Mouse (Mus musculus) right cerebral cortex, adult 2 months (tissue): Measurements from ENCODE around the gene Hes3.

ENCODE experiments used
- DNase-seq, 2 experiments: peaks; one replicate each; pipeline ENCODE4 v3.0.0; 2021 to 2022; ENCODE audit warnings: low spot score in 2 of 2

The Hes3 gene

DNA sequence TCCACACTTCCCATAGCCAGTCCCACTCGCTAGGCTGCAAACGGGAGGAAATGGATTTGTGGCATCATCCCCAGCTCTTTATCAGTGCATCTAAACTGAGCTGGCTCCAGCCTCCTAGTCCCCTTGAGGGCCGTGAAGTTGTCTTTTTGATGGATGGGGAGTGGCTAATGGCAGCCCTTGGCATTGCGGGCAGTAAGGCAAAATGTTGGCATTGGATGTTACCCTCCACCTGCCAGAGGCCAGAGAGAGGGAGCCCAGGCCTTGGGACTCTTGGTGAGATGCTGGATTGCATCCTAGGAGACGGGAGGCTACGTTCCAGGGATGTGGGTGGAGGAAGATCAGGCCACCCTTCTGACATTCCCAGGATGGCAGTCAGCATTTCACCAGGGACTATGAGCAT, 14.5 kb upstream of the Hes3 start:
- DNase-seq: no peak

DNA sequence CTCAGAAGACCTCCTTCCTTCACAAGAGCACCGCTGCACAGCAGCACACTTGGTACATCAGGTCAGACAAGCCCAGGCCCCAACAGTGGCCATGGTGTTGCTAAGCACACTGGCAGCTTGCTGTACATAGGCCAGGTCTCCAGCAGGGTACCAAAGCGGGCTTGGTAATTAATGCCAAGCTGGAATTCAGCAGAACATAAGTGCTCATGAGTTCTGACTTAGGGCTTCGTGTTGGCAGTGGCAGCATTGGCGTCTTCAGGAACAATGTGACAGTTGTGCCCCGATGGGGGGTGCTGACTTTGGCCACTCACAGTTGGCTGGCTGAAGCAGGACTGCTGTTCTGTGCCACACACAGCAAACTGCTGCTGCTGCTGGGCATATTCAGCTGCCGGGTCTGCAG, 13.2 kb upstream of the Hes3 start:
- DNase-seq: no peak

DNA sequence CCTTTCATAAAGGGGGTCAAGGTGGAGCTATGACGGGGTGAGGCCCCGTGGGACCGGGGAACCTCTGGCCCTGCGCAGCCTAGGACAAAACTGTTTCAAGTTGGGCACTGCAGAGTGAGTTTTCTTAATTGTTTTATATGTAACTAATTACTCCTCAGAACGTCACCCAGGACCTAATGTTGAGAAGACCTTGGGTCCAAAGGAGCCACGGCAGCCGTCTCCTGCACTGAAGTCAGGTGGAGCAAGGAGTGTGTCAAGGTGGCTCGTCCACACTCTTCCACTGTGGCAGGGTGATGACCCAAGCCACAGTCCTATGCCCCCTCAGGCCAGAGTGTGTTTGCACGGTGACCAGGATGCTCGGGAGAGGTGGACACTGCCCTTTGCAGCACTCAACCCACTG, 11.7 kb upstream of the Hes3 start:
- no peak for DNase-seq

DNA sequence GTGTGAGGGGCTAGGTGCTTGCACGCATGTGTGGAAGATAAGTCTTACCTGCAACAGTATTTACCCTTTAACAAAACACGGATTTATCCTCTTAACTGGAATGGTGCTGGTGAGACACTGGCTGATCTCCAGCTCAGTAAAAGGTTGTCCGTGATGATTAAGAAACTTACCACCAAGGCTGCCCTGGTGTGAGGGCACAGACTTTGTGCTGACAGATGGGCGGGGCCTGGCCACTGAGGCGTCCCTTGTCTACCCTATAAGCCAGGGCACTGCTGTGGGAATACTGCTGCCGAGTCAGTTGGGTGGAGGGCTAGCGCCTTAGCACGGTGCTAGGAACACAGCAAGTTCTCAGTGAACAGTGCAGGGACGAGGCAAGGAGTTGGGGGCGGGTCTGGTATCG, 10.6 kb upstream of the Hes3 start:
- no peak for DNase-seq

DNA sequence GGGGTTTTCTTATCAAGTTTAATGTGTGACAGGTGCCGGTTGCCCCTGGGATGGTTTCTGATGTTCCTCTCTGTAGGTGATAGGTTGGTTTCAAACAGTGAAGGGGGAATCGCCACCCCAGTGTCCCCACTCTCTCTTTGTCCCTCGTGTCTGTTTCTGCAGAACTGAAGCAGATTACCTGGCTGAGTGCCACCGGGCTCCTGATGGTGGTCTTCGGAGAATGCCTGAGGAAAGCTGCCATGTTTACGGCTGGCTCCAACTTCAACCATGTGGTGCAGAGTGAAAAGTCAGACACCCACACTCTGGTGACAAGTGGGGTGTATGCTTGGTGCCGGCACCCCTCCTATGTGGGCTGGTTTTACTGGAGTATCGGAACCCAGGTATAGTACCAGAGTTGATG, 8.9 kb upstream of the Hes3 start:
- no peak for DNase-seq

DNA sequence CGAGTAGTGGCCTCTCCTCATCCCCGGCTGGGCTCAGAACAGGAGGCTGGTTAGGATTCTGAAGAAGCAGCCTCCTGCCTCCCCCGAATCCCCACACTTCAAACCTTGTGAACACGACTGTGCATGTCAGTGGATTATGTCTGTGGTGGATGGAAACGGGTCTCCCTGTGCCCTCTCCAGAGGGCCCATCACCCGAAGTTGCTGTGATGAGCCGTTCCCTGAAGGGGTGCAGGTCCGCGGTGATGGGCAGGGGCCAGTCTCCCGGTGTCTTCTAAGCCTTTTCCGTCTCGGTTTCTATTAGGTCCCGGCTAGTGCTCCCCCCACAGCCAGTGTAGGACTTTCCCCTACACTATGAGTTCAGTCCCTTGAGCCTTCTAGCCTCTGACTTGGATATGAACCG, 7.4 kb upstream of the Hes3 start:
- DNase-seq: no peak

DNA sequence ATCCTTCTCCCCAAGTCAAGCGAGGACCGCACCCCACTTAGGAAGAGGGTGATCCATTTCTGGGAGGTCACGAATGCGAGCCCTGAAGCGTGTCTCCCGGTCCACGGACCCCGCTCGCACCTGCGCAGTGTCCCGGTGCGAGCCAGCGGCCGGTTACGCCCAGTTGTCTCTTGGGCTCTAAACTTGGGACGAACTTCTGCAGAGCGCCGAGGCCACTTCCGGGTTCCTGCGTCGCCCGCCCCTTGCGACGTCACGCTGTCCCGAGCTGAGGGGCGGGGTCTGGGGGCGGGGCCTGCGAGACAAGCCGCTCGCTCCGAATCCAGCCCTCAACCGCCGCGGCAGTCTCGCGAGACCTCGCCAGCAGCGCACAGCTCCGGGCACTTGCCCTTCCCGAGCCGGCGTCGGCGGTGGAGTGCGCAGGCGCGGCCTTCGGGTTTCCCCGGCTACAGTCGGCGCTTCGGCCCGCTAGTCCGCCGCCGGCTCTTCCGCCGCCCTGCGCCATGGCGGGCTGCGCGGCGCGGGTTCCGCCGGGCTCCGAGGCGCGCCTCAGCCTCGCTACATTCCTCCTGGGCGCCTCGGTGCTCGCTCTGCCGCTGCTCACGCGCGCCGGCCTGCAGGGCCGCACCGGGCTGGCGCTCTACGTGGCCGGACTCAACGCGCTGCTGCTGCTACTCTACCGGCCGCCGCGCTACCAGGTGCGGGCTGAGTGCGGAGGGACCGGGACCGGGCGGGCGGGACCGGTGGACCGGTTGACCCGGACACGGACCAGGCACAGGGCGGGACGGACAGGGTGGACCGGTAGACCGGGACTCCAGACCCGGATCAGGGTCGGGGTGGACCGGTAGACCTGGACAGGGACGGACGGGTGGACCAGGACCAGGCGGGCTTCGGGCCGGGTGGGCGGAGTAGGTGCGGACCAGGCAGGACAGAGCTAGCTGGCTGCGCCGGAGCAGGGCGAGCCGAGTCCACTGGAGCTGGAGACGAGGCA, 5.7 kb upstream of the Hes3 start, which contains the start of gene Icmt:
TSS of gene Icmt (plus strand) at position 354 of the 988 bp plus-strand sequence.
- peak; percentile 98 to 99 for DNase-seq

DNA sequence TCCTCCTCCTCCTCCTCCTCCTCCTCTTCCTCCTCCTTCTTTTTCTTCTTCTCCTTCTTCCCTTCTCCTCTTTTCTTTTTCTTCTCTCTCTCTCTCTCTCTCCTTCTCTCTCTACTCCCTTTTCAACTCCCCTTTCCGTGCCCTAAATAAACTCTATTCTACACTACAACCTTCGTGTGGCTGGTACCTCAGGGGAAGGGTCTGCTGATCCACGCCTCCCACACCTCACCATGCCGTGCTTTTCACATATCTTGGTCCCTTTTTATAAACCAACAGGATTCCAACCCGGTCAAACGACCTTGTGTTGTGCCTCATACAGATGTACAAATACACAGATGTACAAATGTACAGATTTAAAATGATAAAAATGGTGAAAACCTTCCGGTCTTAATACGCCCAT, 4.9 kb upstream of the Hes3 start:
- DNase-seq: no peak

DNA sequence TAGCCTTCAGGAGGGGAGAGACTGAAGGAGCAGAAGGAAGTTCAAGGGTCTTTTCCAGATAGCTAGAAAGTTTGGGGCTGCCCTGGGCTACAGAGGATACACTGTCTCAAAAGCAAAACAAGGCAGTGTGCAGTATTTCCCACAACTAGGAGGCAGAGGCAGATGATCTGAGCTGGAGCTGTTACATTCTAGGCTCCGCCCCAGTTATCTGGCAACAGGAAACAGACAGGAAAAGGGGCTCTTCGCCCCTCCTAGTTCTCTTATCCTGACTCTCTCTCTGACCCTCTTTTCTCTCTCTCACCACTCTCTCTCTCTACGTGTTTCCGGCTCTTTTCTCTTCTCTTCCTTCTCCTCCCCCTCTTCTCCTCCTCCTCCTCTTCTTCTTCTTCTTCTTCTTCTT, 4.5 kb upstream of the Hes3 start:
- DNase-seq: no peak

DNA sequence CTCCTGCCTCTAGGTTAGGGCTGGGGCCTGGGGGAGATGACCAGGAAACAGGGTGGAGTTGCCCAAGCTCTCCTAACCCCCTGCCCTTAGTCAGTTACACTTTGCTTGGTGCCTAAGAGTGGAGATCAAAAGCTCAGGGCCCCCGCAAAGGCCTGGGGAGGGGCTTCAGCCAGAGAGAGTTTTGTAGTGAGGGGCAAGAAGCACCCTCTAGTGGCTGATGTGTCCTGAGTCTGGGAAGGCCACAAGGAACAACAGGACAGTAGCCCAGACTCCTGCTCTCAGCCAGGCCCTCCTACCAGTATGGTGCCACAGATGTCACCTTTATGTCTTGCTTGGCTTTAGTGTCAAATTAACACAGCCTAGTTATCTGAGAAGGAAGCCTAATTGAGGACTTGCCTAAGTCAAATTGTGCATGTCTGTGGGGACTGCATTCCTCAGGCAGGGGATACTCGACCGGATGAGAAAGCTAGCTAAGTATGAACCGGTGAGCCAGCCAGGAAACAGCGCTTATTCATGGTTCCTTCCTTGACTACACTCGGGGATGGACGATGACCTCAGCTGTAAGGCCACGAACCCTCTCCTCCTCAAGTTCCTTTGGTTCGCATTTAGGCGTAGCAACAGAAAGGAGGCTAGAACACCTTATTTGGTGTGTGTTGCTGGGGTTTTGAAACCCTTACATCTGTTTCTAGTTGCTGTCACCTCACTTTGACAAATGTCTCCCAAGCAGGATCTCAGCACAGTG, 2.9 kb upstream of the Hes3 start:
- no peak for DNase-seq

DNA sequence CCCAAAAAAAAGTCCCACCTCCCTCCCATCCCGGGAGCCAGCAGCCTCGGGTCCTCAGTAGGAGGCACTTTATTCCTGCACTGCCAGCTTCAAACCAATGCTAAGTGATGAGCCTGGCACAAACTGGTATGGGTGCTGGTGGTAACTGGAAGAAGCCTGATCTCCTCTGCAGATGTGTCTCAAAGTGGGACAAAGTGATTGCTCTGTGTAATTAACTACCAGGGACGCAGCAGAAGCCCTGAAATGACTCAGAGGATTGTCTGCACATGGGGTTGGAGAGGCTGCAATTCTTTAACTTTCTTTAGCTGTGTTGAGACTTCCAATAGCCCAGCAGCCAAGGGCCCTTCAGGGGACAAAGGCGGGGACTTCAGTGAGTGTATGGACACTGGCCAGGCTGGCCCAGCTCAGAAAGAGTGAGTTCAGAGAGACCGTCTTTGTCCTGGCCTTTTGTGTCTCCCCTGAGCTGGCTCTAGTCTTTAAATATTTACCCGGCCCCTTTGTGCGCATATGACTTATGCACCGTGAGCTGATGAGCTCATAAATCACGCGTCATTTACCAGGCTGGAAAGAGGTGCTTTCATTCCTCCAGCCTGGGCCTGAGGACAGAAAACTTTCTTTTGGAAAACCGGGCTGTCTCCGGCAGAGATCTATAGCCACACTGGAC, 772 bp upstream of the Hes3 start:
- no peak for DNase-seq

DNA sequence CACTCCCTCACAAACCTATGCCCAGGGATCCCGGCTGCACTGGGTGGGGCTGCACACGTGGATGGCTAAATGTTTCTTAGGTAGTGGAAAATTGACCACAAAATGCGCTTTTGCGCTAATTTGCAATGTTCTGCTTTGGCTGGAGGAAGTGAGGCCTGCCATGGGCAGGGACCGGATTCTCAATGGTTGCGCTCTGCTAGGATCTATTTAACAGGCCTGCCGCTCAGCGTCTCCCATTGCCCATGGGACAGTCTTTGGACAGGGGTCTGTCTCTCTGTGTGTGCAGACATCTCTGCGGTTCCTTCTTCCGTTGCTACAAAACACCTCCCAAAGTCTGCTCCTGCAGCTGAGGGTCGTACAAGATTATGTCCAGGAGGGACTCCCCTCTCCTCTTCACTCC, 471 bp downstream of the Hes3 start:
- no peak for DNase-seq

DNA sequence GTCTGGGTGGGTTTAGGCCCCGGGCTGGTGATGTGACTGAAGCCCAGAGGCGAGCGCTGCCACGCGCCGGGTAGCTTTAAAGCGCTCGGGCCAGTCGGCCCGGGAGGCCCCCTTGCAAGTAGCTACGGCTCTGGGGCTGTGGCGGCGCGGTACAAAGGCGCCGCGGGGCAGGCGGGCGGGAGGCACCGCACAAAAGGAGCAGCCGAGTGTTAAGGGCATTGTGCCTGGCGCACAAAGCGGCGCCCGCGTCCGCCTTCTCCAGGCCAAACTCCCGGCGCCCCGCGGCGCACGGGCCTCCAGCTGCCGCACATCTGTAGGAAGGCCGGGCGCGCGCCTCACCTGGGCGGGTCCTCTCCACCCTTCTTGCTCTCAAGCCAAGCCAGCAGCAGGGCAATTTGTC, 1.1 kb downstream of the Hes3 start:
- no peak for DNase-seq

DNA sequence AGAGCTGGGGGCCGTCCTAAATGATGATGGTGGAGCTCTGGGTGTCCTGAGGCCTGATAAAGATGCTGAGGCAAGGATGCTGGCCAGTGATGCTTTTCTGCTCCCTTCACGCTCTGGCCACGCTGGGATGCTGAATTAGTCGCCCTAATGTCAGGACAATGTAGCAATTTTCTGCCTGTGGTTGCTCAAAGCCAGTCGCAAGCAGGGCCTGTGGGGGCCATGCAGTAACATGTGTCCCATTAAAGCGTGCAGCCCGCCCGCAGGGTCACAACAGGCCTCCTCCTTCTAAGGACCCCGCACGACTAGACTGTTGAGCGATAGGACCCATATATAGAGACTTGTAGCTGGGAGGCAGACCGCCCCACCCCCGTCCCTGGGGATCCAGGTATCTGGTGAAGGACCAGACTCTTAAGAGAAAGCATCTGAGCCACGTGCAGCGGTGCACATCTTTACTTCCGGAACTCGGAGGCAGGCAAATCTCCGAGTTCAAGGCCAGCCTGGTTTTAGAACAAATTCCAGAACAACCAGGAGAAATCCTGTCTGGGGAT, 3.0 kb downstream of the Hes3 start:
- DNase-seq: no peak

DNA sequence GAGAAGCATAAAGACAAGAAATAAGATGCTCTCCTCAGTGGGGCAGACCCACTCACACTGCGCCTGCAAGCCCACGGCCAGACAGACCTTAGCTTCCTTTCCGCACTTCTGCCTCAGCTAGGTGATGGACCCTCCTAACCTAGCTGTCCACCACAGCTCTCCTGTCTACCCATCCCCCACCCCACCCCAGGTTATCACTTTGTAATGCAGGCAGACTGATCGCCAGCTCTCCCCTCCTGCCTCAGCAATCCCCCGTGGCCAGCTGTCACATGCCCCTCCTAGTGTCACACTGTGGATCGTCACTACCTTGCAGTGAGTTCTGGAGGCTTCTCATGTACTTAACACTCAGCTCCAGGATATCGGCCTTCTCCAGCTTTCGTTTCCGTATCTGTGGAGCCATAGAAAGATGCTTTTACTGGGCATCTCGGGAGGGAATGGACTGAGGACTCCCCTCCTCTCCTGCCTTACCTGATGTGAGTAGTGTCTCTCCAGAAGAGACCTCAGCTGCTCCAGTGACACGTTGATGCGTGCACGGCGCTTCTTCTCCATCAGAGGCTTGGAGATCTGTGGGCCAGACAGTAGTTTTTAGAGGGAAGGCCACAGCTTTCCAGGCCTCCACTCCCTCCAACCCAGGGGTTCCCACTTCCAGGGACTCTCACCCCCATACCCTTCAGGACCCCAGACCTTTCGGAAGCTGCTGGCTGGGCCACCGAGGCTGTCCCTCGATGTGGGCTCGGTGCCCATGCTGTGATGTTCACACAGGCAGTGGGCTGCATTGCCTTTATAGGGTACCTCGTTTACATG, 3.9 kb downstream of the Hes3 start:
- no peak for DNase-seq

DNA sequence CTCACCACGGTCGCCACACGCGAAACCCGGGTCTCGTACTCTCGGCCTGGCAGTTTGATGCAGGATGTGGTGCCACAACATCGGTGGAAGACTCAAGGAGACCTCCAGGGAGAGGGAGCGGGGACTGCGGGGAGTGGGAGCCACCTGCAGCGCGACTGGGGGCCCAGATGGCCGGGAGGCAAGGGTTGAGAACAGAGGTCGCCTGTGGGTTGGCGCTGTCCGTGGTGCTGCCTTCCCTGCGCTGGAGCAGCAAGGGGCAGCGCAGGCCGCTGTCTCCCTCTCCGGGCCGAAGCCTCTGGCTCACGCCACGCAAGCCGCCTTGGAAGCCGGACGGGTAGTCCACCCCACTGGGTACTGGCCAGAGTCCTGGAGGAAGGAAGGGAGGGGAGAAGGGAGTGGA, 4.6 kb downstream of the Hes3 start:
- DNase-seq: peak in 1 of 2 experiments; percentile 15

DNA sequence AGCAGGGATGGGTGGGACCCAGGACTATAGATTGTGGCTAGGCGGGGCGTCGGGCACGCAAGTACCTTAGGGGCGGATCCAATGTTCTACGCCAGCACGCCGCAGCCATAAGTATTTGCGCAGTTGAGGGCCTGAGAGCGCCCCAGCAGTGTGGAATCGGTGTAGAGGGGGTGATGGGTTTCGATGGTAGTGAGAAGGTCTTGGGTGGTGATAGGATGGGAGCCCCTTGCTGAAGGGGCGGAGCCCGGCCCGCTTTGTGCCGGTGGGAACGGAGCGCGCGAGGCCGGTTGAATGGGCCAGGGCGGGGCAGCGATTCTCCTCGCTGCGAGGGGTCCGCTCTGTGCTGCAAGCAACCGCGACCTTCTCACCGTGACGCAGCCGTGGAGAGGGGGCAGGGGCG, 5.3 kb downstream of the Hes3 start:
- peak; percentile 44 to 51 for DNase-seq

DNA sequence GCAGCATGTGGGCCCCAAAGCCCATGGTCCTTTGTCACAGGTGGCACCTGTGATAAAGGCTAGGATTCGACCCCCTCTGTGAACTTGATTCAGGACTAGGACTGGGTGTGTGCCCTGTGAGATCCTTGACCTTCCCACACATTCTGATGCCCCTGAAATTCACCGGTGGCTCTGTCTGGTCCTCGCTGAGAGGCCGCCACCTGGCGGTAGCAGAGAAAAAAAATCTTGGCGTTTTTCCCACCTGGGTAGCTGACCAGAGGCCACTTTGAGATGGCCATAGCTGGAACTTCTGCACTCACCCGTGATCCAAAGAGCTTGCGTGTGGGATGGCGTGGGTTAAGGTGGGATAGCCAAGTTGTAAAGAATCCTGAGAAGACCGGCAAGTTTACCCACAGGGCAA, 6.0 kb downstream of the Hes3 start:
- DNase-seq: peak; percentile 53 to 60

DNA sequence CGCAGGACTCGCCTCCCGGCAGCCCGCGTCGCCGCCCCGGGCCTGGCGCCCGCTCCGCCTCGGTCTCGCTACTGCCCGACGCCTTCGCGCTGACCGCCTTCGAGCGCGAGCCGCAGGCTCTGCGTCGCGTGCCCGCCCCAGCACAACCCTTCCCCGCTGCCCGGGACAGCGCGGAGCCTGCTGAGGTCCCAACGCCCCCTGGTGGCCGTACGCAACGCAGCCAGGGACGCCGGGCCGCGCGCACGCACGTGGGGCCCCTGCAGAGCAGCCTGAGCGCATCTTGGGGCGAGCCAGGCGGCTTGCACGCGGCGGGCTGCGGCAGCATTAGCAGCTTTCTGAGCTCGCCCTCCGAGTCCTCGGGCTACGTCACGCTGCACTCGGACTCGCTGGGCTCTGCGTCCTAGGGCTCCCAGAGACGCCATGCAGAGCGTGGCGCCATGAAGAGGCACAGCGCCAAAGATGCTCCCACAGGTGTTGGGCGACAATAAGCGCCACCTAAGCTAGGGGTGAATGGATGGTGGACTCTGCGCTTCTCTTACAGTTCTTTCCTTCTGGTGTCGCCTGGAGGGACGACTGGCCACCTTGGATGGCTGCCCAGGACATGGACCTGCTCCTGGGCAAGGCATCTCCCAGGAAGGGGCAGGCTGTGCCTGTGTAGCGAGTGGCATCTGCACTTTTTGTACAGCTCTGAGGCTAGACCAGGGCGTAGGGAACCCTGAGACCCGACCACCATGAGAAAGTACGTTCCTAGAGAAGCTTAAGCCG, 8.1 kb downstream of the Hes3 start:
- DNase-seq: peak; percentile 80 to 84

DNA sequence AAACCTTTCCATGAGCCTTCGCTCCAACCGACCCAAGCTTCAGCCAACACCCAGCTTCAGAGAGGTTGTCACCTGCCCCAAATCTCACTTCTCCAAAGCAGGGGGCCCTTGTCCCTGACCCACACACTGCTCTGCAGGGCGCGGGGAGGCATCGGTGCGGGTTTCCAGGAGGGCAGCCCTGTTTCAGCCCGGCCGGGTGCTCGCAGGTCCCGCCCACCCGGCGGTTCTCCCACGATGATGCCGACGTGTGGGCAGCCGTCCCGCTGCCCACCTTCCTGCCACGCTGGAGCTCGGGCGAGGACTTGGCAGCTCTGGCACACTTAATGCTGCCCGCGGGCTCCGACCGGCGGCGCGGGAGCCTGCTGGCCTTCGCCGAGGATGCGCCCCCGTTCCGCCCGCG, 8.7 kb downstream of the Hes3 start:
- no peak for DNase-seq

DNA sequence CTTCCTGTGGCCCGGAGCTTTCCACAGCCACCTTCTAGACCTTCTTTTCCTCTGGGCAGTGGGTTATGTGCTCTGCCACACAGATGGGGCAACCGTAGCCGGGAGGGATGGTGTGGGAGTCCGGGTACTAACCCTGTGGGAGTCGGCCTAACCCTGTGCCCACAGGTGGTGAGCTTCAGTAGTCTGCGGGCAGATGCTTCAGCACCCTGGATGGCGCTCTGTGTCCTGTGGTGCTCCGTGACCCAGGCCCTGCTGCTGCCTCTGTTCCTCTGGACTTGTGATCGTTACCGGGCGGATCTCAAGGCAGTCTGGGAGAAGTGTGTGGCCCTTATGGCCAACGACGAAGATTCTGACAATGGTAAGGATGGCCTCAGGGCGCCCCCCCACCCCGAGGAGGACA, 9.9 kb downstream of the Hes3 start:
- DNase-seq: no peak
